Mouse (Mus musculus) cortical plate, adult 2 months (tissue): ENCODE results near the gene Ifrd2.

ENCODE experiments used
- CTCF ChIP-seq: fragments of 200-500 bp; IDR thresholded peaks from 2 replicates; pipeline ENCODE4 v1.5.1; 2011; ENCODE audit warnings: mild to moderate bottlenecking, control low read depth, low read length; ENCODE audit not compliant: insufficient read depth; ENCODE audit errors: extremely low read depth
- POLR2A ChIP-seq: fragments of 200-500 bp; IDR thresholded peaks from 2 replicates; pipeline ENCODE4 v1.6.1; 2011; ENCODE audit warnings: mild to moderate bottlenecking, low read length, control low read depth; ENCODE audit not compliant: insufficient read depth; ENCODE audit errors: extremely low read depth

DNA sequence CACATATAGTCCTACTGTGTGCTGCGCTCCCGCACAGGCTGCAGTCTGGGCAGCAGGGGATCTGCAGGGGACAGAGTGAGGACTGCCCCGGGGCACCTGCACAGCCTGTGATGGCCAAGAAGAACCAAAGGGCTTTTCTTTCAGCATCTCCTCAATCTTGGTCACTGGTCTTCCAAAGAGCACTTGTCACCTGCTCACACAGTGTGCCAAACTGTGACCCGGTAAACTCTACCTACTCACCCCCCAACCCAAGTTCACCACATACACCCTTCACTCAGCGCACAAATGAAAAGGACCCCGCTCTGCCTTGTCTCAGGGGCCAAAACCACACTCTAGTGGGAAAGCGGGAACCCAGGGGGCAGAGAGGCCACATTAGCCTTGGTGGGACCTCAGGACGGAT lies 44.4 kb downstream of the Ifrd2 start:
- TF ChIP-seq POLR2A (no peak), CTCF (no peak)
